Mouse (Mus musculus) CH12.LX (cell line): ENCODE results near the gene Ikzf4.

Experiments
- CHD1 ChIP-seq: IDR thresholded peaks from 2 replicates; pipeline ENCODE4 v1.6.1; 2012; ENCODE audit warnings: low read depth, low read length, improper control_type of control experiment, inconsistent platforms
- CTCF ChIP-seq, 2 experiments: IDR thresholded peaks in 1 of 2; conservative IDR thresholded peaks in 1 of 2; 2 replicates each; pipeline ENCODE4 v1.5.1; 2011 to 2012; ENCODE audit warnings: low read depth in 2 of 2, low read length in 2 of 2, improper control_type of control experiment in 1 of 2, inconsistent platforms in 1 of 2, mild to moderate bottlenecking in 1 of 2, moderate library complexity in 1 of 2
- E2F4 ChIP-seq: IDR thresholded peaks from 2 replicates; pipeline ENCODE4 v1.6.1; 2011; ENCODE audit warnings: low read depth, low read length, improper control_type of control experiment; ENCODE audit not compliant: insufficient replicate concordance
- ETS1 ChIP-seq: conservative IDR thresholded peaks from 2 replicates; pipeline ENCODE4 v1.6.1; 2012; ENCODE audit warnings: low read depth, mild to moderate bottlenecking, inconsistent platforms, low read length, improper control_type of control experiment, moderate library complexity
- JUND ChIP-seq: conservative IDR thresholded peaks from 2 replicates; pipeline ENCODE4 v1.6.1; 2011; ENCODE audit warnings: low read depth, low read length, improper control_type of control experiment
- MAX ChIP-seq: IDR thresholded peaks from 2 replicates; pipeline ENCODE4 v1.6.1; 2011; ENCODE audit warnings: low read length, improper control_type of control experiment
- NELFE ChIP-seq: IDR thresholded peaks from 2 replicates; pipeline ENCODE4 v1.6.1; 2011; ENCODE audit warnings: low read depth, low read length, improper control_type of control experiment
- NRF1 ChIP-seq: IDR thresholded peaks from 2 replicates; pipeline ENCODE4 v1.6.1; 2014; ENCODE audit warnings: low read depth, mild to moderate bottlenecking, inconsistent platforms, low read length, improper control_type of control experiment, moderate library complexity
- POLR2A ChIP-seq: IDR thresholded peaks from 2 replicates; pipeline ENCODE4 v1.6.1; 2011; ENCODE audit warnings: low read depth, mild to moderate bottlenecking, improper control_type of control experiment, low read length
- SIN3A ChIP-seq: IDR thresholded peaks from 2 replicates; pipeline ENCODE4 v1.6.1; 2012; ENCODE audit warnings: low read length, improper control_type of control experiment, inconsistent platforms
- TBP ChIP-seq: conservative IDR thresholded peaks from 2 replicates; pipeline ENCODE4 v1.6.1; 2011; ENCODE audit warnings: low read depth, low read length, improper control_type of control experiment
- USF1 ChIP-seq: IDR thresholded peaks from 2 replicates; pipeline ENCODE4 v1.6.1; 2014; ENCODE audit warnings: low read depth, mild to moderate bottlenecking, inconsistent platforms, low read length, improper control_type of control experiment

DNA sequence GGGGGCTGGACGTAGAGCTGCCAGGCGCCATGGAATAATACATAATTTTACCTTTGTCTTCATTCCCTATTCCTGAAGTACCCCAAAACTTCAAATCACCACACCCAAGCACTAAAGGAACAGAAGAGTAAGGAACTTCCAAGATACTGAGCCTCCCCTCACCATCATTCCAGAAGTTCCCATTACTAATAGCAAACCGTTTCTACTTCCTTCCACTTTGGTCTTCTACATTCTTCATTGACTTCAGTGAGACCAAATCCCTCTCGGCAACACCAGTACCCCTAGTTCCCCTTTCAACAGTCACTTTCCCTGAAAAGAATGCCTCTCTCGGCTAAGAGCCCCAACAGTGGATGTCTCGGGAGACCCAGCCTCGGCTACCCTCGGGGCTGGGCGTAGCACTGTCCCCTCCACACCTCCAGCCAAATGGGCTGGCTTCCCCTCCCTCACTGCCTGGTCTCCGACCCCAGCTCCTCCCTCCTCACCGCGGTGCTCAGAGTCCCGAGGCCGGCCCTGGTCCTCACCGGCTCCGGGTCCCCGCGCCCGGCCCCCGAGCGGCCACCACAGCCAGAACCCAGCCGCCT, 49.7 kb upstream of the Ikzf4 start:
- TF ChIP-seq CTCF (conservative IDR thresholded peaks at IDR 0.05 in 1 of 2, IDR thresholded peaks at IDR 0.05 in 1 of 2; ENCODE audit: low read depth in 2 of 2, low read length in 2 of 2), result no peak
- TF ChIP-seq ETS1, result no peak
- no peak for TF ChIP-seq TBP
- TF ChIP-seq E2F4, result no peak
- TF ChIP-seq USF1, result no peak
- no peak for TF ChIP-seq CHD1
- no peak for TF ChIP-seq NRF1
- TF ChIP-seq SIN3A, result no peak
- TF ChIP-seq JUND, result no peak
- no peak for TF ChIP-seq POLR2A
- TF ChIP-seq MAX, result no peak
- no peak for TF ChIP-seq NELFE
